Mouse (Mus musculus): Measurements from ENCODE around the gene Npr3.
"Not testable (repeated sequence)": the region's sequence is repeated elsewhere in the genome, so short reads cannot be mapped to it uniquely, and the experiment has no call there.

The Npr3 gene

GRCm38 (mm10) chr15:11882508-11883205 is 24.4 kb downstream of the Npr3 start:
- DNase-seq (ENCODE audit: low read depth, low spot score): no peak

DNA sequence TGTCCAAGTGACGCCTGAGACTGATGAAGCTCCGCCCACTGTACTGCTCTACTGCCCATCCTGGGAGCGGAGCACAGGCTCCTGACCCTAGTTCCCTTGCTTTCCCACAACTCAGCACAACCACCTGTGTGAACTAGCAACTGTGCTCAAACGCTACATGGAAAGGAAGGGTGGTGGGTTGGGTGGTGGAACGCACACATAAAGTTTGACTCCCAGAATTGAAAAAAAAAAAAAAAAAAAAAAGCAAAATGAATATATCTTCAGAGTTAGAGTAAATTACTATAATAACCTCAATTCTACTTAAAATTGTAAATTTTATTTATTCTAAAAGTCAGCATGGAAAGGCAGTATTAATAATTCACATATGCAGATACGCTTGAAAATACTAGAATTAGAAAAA is 25.3 kb downstream of the Npr3 start:
- DNase-seq (ENCODE audit: low read depth, low spot score): no peak

DNA sequence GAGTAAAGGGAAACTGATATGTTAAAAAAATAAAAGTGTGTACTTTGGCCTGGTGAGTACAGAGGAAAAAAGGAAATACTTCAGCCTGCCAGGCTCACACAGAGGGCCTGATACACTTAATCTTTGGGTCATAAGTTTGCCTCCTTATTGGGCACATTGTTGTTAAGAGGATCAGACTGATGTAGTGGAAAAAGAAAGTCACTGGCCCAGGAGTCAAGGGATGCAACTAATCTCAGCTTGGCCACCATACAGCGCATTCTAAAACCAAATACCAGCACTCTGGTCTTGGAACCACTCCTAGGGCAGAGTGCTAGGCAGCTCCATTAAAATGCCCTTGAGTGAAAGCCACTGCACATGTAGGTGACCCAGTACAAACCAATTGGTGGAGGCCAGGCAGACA is 28.8 kb downstream of the Npr3 start:
- no peak for DNase-seq (ENCODE audit: low read depth, low spot score)

DNA sequence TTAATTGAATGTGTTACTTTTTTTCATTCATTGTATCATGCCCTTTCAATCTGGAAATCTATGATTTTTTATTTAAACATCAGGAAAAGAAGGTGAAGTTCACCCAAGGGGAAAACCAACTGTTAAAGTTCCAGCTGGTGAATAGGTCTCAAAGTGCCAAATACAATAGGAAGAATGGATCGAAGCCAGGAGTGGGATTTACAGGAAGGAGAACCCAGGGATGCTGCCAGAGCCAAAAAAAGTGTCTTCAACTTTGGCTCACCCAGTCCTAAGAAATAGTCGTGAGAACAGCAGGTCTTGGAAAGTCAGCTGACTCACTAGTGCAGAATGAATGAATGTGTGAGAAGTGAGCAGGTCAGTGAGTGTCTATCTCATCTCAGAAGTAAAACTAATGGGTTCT is 29.8 kb downstream of the Npr3 start:
- DNase-seq (ENCODE audit: low read depth, low spot score): no peak

DNA sequence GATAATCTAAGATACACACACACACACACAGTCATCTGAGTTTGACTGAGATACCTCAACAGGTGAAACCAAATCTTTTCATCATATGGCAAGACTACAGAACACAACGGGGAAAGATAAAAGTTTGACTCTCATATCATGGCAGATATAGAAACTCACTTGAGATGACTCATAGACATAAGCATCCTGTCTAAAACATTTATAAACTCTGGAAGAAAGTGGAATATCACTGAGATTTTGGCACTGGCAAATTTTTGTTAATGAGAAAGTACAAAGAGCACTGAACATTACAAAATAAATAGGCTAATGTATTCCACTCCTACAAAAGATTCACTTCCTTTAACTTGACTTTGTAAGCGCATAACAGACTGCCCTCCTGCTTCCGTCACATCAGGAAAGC is 40.2 kb downstream of the Npr3 start:
- no peak for DNase-seq (ENCODE audit: low read depth, low spot score)

DNA sequence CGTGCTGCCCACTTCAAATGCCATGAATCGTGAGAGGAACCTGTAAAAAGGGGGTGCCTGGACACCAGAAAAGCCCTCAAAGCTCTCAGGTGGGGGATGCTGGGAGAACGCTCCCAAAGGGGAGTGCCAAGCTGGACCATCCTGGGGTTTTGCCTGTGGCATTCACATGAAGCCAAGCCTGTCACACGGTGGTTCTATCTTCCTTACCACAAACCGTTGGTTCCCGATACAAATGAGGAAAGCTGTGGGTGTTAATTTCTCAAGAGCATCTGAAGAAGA is 43.6 kb downstream of the Npr3 start:
- DNase-seq (ENCODE audit: low read depth, low spot score): no peak

DNA sequence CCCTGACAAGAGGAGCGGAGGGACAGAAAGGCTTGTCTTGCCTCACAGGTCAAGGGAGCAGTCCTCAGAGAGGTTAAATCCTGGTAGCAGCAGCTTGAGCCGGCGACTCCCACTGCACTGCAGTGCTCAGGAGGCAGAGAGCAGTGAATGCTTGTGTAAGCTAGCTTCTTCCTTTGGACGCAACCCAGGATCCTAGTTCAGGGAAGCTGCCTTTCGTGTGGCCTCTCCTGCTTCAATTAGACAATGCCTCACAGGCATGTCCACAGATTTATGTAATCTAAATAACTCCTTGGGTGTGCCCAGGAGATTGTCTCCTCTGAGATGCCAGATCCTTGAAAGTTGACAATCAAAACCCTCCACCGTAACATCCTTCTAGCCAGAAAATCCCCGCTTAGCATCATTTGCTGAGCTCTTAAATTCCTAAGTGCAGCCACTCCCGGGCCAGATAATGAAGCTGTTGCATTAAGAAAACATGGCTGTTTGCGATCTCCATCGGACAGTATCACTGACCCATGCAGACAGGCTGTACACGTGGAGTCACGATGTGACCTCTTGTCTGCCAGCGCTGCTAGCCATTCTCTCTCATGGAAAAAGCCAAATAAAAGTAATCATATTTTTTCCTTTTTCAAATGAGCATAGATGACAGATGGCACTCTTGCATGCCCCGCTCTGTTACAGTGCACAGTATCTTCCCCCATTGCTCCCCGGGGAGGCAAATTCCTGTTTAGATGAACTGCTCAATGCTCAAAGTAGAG is 44.1 kb downstream of the Npr3 start:
- no peak for DNase-seq (ENCODE audit: low read depth, low spot score)

GRCm38 (mm10) chr15:11862253-11862652 is 44.8 kb downstream of the Npr3 start:
- no peak for DNase-seq (ENCODE audit: low read depth, low spot score)

GRCm38 (mm10) chr15:11860259-11860658 is 46.8 kb downstream of the Npr3 start:
- DNase-seq (ENCODE audit: low read depth, low spot score): no peak

GRCm38 (mm10) chr15:11859829-11860228 is 47.3 kb downstream of the Npr3 start:
- no peak for DNase-seq (ENCODE audit: low read depth, low spot score)

DNA sequence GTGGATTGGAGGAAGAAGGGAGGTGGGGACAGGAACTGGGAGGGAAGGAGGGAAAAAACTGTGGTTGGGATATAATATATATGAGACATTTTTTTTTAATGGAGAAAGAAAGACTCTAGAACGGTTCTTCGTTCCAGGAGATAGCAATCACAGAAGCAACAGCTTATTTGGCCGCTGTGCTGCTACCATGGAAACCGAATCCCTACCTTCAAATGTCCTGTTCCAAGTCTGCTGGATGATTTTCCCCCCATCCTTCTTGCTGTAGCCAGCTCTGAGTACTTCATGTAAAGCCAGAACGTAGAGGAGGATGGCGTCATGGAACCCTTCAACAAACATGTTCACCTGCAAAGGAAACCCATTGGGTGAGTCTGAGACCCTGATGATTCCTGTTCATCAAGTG is 48.7 kb downstream of the Npr3 start:
- DNase-seq (ENCODE audit: low read depth, low spot score): no peak

GRCm38 (mm10) chr15:11845204-11846062 is 61.7 kb downstream of the Npr3 start:
- no peak for DNase-seq (ENCODE audit: low read depth, low spot score)

GRCm38 (mm10) chr15:11844115-11844514 is 63.0 kb downstream of the Npr3 start:
- DNase-seq (ENCODE audit: low read depth, low spot score): no peak

DNA sequence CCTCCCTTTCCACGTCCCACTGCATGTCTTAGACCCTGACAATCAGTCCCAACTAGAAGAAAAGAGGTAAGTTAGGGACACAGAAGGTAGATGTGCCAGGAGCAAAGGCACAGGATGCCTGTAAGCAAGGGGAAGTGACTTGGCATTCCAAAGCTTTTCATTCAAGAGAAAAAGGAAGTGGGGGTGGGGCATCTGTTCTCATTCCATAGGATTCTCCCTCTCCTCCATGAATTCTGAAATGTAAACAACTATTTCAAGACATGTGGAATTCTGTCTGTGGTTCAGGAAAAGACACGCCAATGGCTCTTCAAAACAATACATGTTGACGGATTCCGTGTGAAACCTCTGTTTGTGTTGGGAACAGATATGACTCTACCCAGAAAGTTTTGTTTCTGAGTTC is 65.3 kb downstream of the Npr3 start:
- DNase-seq (ENCODE audit: low read depth, low spot score): no peak

- DNase-seq (ENCODE audit: low read depth, low spot score): no peak
Measured at GRCm38 (mm10) chr15:11835913-11836312, 71.2 kb downstream of the Npr3 start.

DNA sequence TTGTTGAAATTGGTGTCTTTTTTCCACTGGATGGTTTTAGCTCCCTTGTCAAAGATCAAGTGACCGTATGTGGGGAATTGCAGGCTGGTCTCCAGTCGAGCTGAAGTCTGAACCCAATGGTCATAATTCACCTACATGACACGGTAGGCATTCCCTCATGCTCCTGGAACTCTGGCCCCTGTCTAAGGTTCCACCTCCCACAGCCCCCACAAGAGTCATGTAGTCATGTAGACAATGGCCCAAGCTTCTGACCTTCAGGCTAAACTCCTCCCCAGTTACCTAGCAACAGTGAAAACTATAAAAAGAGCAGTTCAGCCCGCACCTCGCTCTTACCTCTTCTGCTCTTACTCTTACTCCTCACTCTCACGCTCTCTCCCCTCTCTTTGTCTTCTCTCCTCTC is 84.7 kb downstream of the Npr3 start:
- DNase-seq (ENCODE audit: low read depth, low spot score): not testable (repeated sequence)

DNA sequence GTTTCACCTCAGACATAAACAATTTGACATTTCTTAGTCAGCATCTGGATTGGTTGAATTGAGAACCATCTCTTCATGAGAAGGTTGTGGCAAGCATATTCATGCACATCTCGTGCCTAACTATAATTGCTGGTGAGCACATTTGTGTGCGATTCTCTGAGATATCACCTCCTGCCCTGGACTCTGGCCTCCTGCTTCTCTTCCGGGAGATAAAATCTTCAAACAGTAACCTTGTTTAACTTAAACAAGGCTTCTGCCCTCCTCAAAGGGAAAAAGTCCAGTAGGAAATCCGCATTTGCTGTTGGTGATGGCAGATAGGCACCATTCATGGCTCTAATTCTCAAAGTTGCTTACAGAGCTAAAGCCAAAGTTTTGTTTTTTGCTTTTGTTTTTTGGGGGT is 91.5 kb downstream of the Npr3 start:
- DNase-seq (ENCODE audit: low read depth, low spot score): no peak

GRCm38 (mm10) chr15:11803576-11803975 is 103.5 kb downstream of the Npr3 start:
- no peak for DNase-seq (ENCODE audit: low read depth, low spot score)

DNA sequence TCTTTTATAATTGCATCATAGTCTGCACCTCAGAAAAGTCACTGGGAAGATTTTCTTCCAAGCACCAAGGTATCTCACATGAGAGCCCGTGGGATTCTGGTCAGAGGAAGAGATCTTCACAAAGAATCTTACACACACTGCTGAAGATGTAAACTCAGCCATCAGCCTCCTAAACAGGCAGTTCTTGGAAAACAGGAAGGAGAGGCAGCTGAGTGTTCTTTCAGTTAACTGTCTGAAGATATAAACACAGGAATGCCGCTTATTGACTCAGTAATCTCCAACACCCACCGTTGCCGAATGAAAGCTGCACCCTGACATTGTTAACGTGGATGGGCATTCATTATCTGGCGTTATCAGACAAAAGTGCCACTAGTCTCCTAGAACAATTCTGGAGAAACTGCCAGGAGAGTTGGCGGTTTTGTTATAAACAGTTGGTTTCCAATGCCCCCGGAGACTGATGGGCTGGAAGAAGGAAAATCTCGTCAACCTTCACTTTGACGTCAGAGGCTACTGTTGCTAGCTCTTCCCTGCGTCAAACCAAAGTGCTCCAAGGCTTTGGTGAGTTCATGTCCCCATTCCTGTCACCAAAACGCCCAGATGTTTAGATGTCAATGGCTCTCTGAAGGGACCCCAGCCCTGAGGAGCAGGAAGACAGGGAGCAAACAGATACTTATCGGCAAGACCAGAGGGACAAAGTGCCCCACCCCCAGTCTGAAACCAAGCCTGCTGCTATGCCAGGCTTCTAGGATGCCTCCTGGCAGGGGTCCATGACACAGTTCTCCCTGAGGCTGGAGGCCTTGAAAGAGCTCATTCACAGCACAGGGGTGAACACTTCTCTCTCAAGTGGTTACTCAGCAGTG is 105.0 kb downstream of the Npr3 start:
- no peak for DNase-seq (ENCODE audit: low read depth, low spot score)

DNA sequence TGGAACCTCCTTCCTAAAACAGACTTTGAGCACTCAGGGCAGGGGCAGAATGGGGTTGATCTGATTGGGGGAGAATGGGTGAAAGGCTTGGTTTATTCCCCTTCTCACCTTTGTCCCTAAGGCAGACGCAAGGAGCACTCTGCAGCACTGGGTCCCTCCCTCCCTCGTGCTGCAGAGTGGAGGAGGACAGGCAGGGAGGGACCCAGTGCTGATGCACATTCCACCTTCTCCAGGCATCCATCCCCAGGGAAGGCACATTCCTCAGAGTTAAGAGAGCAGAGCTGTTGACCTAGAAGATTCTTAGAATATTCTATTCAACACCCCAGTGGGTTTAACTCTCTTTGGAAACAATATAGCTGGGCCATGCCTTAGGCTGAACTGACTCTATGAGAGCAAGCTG is 112.5 kb downstream of the Npr3 start:
- DNase-seq (ENCODE audit: low read depth, low spot score): no peak

Data from forelimb bud, embryonic 11.5 days (tissue).